ENCODE assay signal across 16 mouse cellular contexts in genomic region chr1:144353320-144353719, GRCm38 (mm10).
DNase-seq lines count a peak whose midpoint lies in the region; ATAC-seq and TF ChIP-seq lines count a peak whose summit lies in the region.
"Had no signal": no experiment of that assay in that cellular context is flagged by ENCODE, and none has a peak within 500 bp of the region (broad histone marks: within the 10 kb centered on the region; RNA-seq: fewer than 3 reads in every experiment).

No protein-coding gene starts in this region.

- H3K36me3 ChIP-seq in hindbrain, postnatal 0 days (ENCODE audit: insufficient read depth, low read length), result no peaks in the 10 kb centered on the region
- no peaks in the 10 kb centered on the region for H3K36me3 ChIP-seq in hindbrain, embryonic 16.5 days (ENCODE audit: control insufficient read depth, insufficient read depth, low read length)
- H3K36me3 ChIP-seq: embryonic facial prominence, embryonic 12.5 days; limb, embryonic 10.5 days had no signal

- TF ChIP-seq CTCF in hindbrain, postnatal 0 days (IDR thresholded peaks at IDR 0.05; ENCODE audit: low read depth), result peak; percentile 43
- no peak for TF ChIP-seq CTCF in lung, adult 2 months (IDR thresholded peaks at IDR 0.05; ENCODE audit: insufficient read depth, low read length)

- DNase-seq in hindbrain, postnatal 0 days (ENCODE audit: low spot score), result peak; percentile 9
- DNase-seq in lung, postnatal 36 days, result peak; percentile 19
- DNase-seq in lung, adult 2 months, result no peak
- DNase-seq in NIH3T3 (ENCODE audit: low read depth), result peak; percentile 22
- DNase-seq in spleen, postnatal 10 days (ENCODE audit: low spot score in 2 of 2), result no peak
- no peak for DNase-seq in testis, postnatal 10 days (ENCODE audit: low spot score)
- DNase-seq: heart, postnatal 10 days; kidney, adult 11 months; layer of hippocampus, adult 9-11 months; thymus, postnatal 25 days had no signal

- TF ChIP-seq POLR2A in lung, adult 2 months (IDR thresholded peaks at IDR 0.05; ENCODE audit: borderline replicate concordance, extremely low read depth, low read depth, low read length), result no peak

- H3K9ac ChIP-seq in hindbrain, postnatal 0 days (replicated peaks; ENCODE audit: low read length), result no peak overlapping the region
- H3K9ac ChIP-seq in hindbrain, embryonic 16.5 days (ENCODE audit: low read depth, low read length), result no peak overlapping the region
- H3K9ac ChIP-seq: embryonic facial prominence, embryonic 12.5 days; forebrain, embryonic 13.5 days had no signal

- no peak overlapping the region for H3K27ac ChIP-seq in hindbrain, postnatal 0 days
- H3K27ac ChIP-seq in hindbrain, embryonic 16.5 days (ENCODE audit: low read depth, low read length), result no peak overlapping the region
- H3K27ac ChIP-seq: embryonic facial prominence, embryonic 12.5 days; forebrain, embryonic 13.5 days; limb, embryonic 10.5 days; macrophage had no signal

- no peaks in the 10 kb centered on the region for H3K9me3 ChIP-seq in hindbrain, postnatal 0 days (ENCODE audit: low read length)
- H3K9me3 ChIP-seq in hindbrain, embryonic 16.5 days (ENCODE audit: control insufficient read depth, low read length), result no peaks in the 10 kb centered on the region
- H3K9me3 ChIP-seq: embryonic facial prominence, embryonic 12.5 days; forebrain, embryonic 13.5 days; limb, embryonic 10.5 days had no signal

- H3K4me1 ChIP-seq in hindbrain, postnatal 0 days (ENCODE audit: insufficient read depth, low read length), result no peaks in the 10 kb centered on the region
- no peaks in the 10 kb centered on the region for H3K4me1 ChIP-seq in hindbrain, embryonic 16.5 days (ENCODE audit: control insufficient read depth, insufficient read depth, low read depth, low read length)
- no peaks in the 10 kb centered on the region for H3K4me1 ChIP-seq in lung, adult 2 months (ENCODE audit: control insufficient read depth, insufficient read depth, low read length)
- H3K4me1 ChIP-seq: embryonic facial prominence, embryonic 12.5 days; forebrain, embryonic 13.5 days; limb, embryonic 10.5 days had no signal

- H3K4me2 ChIP-seq in hindbrain, postnatal 0 days (ENCODE audit: low read depth, low read length), result no peak overlapping the region
- no peak overlapping the region for H3K4me2 ChIP-seq in hindbrain, embryonic 16.5 days (ENCODE audit: low read length)
- H3K4me2 ChIP-seq: embryonic facial prominence, embryonic 12.5 days; forebrain, embryonic 13.5 days had no signal

- no peak overlapping the region for H3K4me3 ChIP-seq in hindbrain, postnatal 0 days (ENCODE audit: low read length)
- H3K4me3 ChIP-seq in hindbrain, embryonic 16.5 days (ENCODE audit: low read length), result no peak overlapping the region
- H3K4me3 ChIP-seq in lung, adult 2 months (replicated peaks; ENCODE audit: extremely low read depth, low read depth, low read length), result no peak overlapping the region
- H3K4me3 ChIP-seq: embryonic facial prominence, embryonic 12.5 days; forebrain, embryonic 13.5 days; limb, embryonic 10.5 days had no signal

- ATAC-seq in hindbrain, postnatal 0 days, result no peak
- no peak for ATAC-seq in hindbrain, embryonic 16.5 days
- peak; percentile 70 for ATAC-seq in megakaryocyte-erythroid progenitor cell, adult 5-6 weeks (replicated peaks; ENCODE audit: low FRiP score, low TSS enrichment, poor library complexity, severe bottlenecking)
- ATAC-seq: forebrain, embryonic 13.5 days had no signal

- no peaks in the 10 kb centered on the region for H3K27me3 ChIP-seq in hindbrain, postnatal 0 days (ENCODE audit: insufficient read depth, low read length)
- H3K27me3 ChIP-seq in hindbrain, embryonic 16.5 days (replicated peaks; ENCODE audit: control insufficient read depth, insufficient read depth, low read length), result no peaks in the 10 kb centered on the region
- H3K27me3 ChIP-seq: embryonic facial prominence, embryonic 12.5 days; forebrain, embryonic 13.5 days had no signal

Comparison
In these comparisons a context has a peak if more than half of its experiments do, and no peak if none do; other contexts are left out.
1. DNase-seq: peak in hindbrain, postnatal 0 days (single experiment), lung, postnatal 36 days (single experiment) and NIH3T3 (single experiment); none in lung, adult 2 months (single experiment), spleen, postnatal 10 days (0 of 2) and testis, postnatal 10 days (single experiment).